Mouse (Mus musculus) heart, adult 2 months (tissue): ENCODE data around the gene Pbx1. TPM values are rescaled to one million over a fixed set of nuclear protein-coding genes. Genes with fewer than 3 reads are reported as not detected.

Experiments used
- DNase-seq, 2 experiments: peaks; one replicate each; pipeline ENCODE4 v3.0.0; 2021
- H3K27ac ChIP-seq: fragments of 200-600 bp; 2 replicates; pipeline ENCODE4 v1.8.1; 2022
- H3K27me3 ChIP-seq: fragments of 200-500 bp; 2 replicates; pipeline ENCODE4 v1.6.1; 2012; ENCODE audit warnings: mild to moderate bottlenecking, low read length, inconsistent platforms, mixed read lengths; ENCODE audit not compliant: control insufficient read depth, insufficient read depth
- H3K36me3 ChIP-seq: fragments of 200-500 bp; 2 replicates; pipeline ENCODE4 v1.6.1; 2012; ENCODE audit warnings: low read length, inconsistent platforms; ENCODE audit not compliant: control insufficient read depth, insufficient read depth
- H3K4me1 ChIP-seq: fragments of 200-500 bp; 2 replicates; pipeline ENCODE4 v1.6.1; 2011; ENCODE audit warnings: low read length; ENCODE audit not compliant: control insufficient read depth, insufficient read depth
- H3K4me3 ChIP-seq: fragments of 200-600 bp; 2 replicates; pipeline ENCODE4 v1.8.1; 2022
- H3K79me2 ChIP-seq: fragments of 200-500 bp; replicated peaks from 2 replicates; pipeline ENCODE4 v1.6.1; 2012; ENCODE audit warnings: mild to moderate bottlenecking, inconsistent platforms, low read length, moderate library complexity, mixed read lengths; ENCODE audit not compliant: control insufficient read depth, insufficient read depth
- H3K9ac ChIP-seq: fragments of 200-500 bp; 2 replicates; pipeline ENCODE4 v1.6.1; 2012; ENCODE audit warnings: low read depth, mild to moderate bottlenecking, control low read depth, inconsistent platforms, low read length, mixed read lengths
- CTCF ChIP-seq: fragments of 200-600 bp; IDR thresholded peaks from 2 replicates; pipeline ENCODE4 v1.8.1; 2022; ENCODE audit warnings: antibody characterized with exemption, mild to moderate bottlenecking, moderate library complexity
- EP300 ChIP-seq: fragments of 200-500 bp; IDR thresholded peaks from 2 replicates; pipeline ENCODE4 v1.6.1; 2011; ENCODE audit warnings: low read depth, low read length, control low read depth; ENCODE audit not compliant: insufficient read depth
- POLR2A ChIP-seq: fragments of 200-500 bp; IDR thresholded peaks from 2 replicates; pipeline ENCODE4 v1.6.1; 2011; ENCODE audit warnings: mild to moderate bottlenecking, low read depth, low read length, control low read depth; ENCODE audit not compliant: insufficient read depth
- WGBS: fragments of 180-500 bp; shearing (Covaris S2); methylation state at CpG from one replicate; pipeline ENCODE4 v1.1.7; 2018; 5-methylcytosine and 5-hydroxymethylcytosine counted together
- intact Hi-C: fragments of 180-260 bp; cut with DNase I; formaldehyde crosslinking; loops from one replicate; pipeline ENCODE4 v1.15.1; 2025
- polyA plus RNA-seq: library from polyadenylated mRNA; depleted of rRNA; stranded (reverse); fragments of >200 nt; gene quantifications from 2 replicates; pipeline ENCODE4 v1.2.3, GENCODE M21; 2012
- total RNA-seq, 2 experiments: library from RNA; stranded (reverse); gene quantifications; 2 replicates each; pipeline ENCODE4 v1.2.3; 2021

The Pbx1 gene
- total and polyA plus RNA-seq, 3 experiments: 33.1 to 54.7 (median 52.8) TPM

DNA sequence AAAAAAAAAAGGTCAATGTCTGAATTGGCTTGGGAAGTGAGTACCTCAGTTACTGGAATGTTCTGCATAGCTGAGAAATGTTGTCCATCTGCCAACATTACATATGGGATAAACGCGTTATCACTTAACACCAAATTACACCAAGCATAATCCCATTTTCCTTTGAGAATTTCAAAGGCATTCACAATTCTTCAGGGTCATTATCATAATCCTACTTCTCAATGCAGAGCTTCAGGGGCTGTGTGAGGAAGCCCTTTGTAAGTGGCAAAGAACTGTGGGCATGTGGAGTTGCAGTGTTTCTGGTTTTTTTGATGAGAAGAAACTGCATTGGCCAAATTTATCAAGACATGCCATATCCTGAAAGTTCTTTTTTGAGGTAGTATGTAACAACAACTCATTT, 333.3 kb downstream of the Pbx1 start:
- H3K27me3 ChIP-seq: no peaks in the 10 kb centered on the region
- no peak overlapping the region for H3K27ac ChIP-seq
- H3K79me2 ChIP-seq: no peaks in the 10 kb centered on the region
- H3K4me1 ChIP-seq: no peaks in the 10 kb centered on the region
- no peaks in the 10 kb centered on the region for H3K36me3 ChIP-seq
- 73% methylated on average over 2 of the region's 2 CpGs for WGBS
- intact Hi-C loops: loop anchor here (10.0 kb wide), 3 partner anchors 226 to 1256 kb away; partner anchors contain the start of gene Pbx1
- DNase-seq: no peak
- no peak overlapping the region for H3K9ac ChIP-seq
- no peak overlapping the region for H3K4me3 ChIP-seq
- TF ChIP-seq POLR2A (no peak), CTCF (no peak), EP300 (no peak)

GRCm38 (mm10) chr1:168094671-168095070, 337.4 kb downstream of the Pbx1 start:
- intact Hi-C loops: loop anchor here (5.0 to 10.0 kb wide), 4 partner anchors 118 to 1260 kb away; partner anchors contain the start of gene Pbx1

DNA sequence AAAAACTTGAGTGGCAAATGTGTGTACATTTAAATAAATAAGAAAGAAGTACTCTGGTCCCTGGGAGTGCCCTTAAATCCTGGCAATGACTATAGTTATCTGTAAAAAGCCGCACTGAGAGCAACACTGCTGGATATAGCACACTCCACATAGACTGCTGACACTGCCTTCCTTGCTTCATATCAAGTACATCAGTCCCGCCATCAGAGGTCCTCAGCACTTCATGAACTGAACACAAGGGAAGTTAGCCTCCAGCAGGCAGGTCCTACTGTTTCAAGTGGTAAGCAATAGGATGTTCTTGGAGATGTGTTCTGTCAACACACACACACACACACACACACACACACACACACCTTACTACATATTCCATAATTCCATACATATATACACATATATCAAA, 339.0 kb downstream of the Pbx1 start:
- Histone ChIP-seq H3K79me2 (no peaks in the 10 kb centered on the region), H3K27me3 (no peaks in the 10 kb centered on the region), H3K27ac (no peak overlapping the region), H3K4me1 (no peaks in the 10 kb centered on the region), H3K9ac (no peak overlapping the region), H3K36me3 (no peaks in the 10 kb centered on the region), H3K4me3 (no peak overlapping the region)
- peak; percentile 62 for TF ChIP-seq CTCF
- 0 out of 2 replicates have a peak, but pooled peaks have one; percentile 37 for TF ChIP-seq EP300
- TF ChIP-seq POLR2A: no peak
- intact Hi-C loops: loop anchor here (5.0 to 10.0 kb wide), 4 partner anchors 119 to 1262 kb away; partner anchors contain the start of gene Pbx1
- peak in 1 of 2 experiments; percentile 11 for DNase-seq
- WGBS: 59% methylated on average over 2 of the region's 2 CpGs

More at GRCm38 (mm10) chr1:168094671-168095070, 337.4 kb downstream of the Pbx1 start:
- WGBS: 21% methylated on average over 4 of the region's 4 CpGs
- no peak for TF ChIP-seq EP300
- TF ChIP-seq POLR2A: no peak
- TF ChIP-seq CTCF: no peak
- Histone ChIP-seq H3K79me2 (no peaks in the 10 kb centered on the region), H3K36me3 (no peaks in the 10 kb centered on the region), H3K27me3 (no peaks in the 10 kb centered on the region), H3K4me1 (no peaks in the 10 kb centered on the region), H3K4me3 (no peak overlapping the region), H3K27ac (no peak overlapping the region), H3K9ac (no peak overlapping the region)
- no peak for DNase-seq

DNA sequence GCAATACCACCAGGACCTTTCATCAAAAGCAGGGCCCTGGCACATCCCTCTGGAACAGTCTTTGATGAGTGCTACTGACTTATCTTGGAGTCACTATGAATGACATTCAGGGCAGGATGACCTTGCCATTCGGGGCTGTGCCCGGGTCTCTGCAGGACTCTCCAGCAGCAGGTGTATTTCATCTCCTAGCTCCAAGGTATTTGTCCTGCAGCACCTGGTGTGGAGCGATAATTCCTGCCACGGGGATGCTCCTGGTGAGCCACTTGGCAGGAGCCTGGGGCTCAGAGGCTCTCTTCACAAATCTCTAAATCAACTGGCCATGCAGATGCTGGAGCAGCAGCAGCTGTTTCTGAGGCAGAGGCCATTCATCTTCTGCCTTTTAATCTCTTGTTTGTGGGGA, 340.4 kb downstream of the Pbx1 start:
- intact Hi-C loops: loop anchor here (5.0 to 10.0 kb wide), 4 partner anchors 121 to 1263 kb away; partner anchors contain the start of gene Pbx1
- WGBS: 65% methylated on average over 4 of the region's 4 CpGs
- H3K4me3 ChIP-seq: no peak overlapping the region

DNA sequence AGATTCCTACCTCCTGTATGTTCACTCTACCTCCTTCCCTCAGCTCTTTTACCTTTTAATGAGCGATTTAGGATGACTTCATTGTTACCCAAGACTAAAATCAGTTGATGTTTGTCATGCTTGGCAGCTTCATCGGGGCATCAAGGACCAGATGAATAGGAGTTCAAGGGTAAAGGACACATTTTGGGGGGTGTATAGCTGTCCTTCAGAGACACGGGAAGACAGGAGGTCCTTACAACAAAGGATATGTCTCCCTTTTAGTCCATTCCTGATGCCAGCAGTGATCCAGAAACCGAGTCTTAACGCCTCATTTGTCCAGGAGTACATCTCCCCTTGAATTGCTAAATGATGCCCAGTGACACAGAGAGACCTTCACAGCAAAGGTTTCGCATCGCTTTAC, 343.4 kb downstream of the Pbx1 start:
- Histone ChIP-seq H3K79me2 (no peaks in the 10 kb centered on the region), H3K27me3 (no peaks in the 10 kb centered on the region), H3K27ac (no peak overlapping the region), H3K36me3 (no peaks in the 10 kb centered on the region), H3K4me1 (no peaks in the 10 kb centered on the region), H3K9ac (no peak overlapping the region), H3K4me3 (no peak overlapping the region)
- intact Hi-C loops: no loop called here
- TF ChIP-seq EP300: no peak
- no peak for DNase-seq
- 82% methylated on average over 7 of the region's 7 CpGs for WGBS

More for the DNA sequence above, 340.4 kb downstream of the Pbx1 start:
- H3K4me1 ChIP-seq: no peaks in the 10 kb centered on the region
- no peak for DNase-seq
- H3K9ac ChIP-seq: no peak overlapping the region
- TF ChIP-seq EP300 (no peak), CTCF (no peak), POLR2A (no peak)
- H3K27ac ChIP-seq: no peak overlapping the region
- H3K36me3 ChIP-seq: no peaks in the 10 kb centered on the region
- no peaks in the 10 kb centered on the region for H3K27me3 ChIP-seq
- H3K79me2 ChIP-seq: no peaks in the 10 kb centered on the region

- Histone ChIP-seq H3K4me1 (no peaks in the 10 kb centered on the region), H3K79me2 (no peaks in the 10 kb centered on the region), H3K4me3 (no peak overlapping the region), H3K27me3 (no peaks in the 10 kb centered on the region), H3K9ac (no peak overlapping the region), H3K27ac (no peak overlapping the region), H3K36me3 (no peaks in the 10 kb centered on the region)
- DNase-seq: no peak
- intact Hi-C loops: no loop called here
- 83% methylated on average over 6 of the region's 6 CpGs for WGBS
- TF ChIP-seq EP300 (no peak), POLR2A (no peak), CTCF (no peak)
Observed at GRCm38 (mm10) chr1:168079394-168079767, 352.7 kb downstream of the Pbx1 start.
